Mouse (Mus musculus) heart, postnatal 0 days (tissue): Measurements from ENCODE around the gene Dnajb13. TPM values are rescaled to one million over a fixed set of nuclear protein-coding genes. Genes with fewer than 3 reads are reported as not detected.

Experiments
- ATAC-seq: fragments of 200-750 bp; cut with Nextera tagmentation; 2 replicates; pipeline ENCODE4 v1.8.0; 2017; ENCODE audit warnings: low read depth, moderate number of reproducible peaks, moderate library complexity; ENCODE audit not compliant: insufficient read depth
- DNase-seq: peaks from one replicate; pipeline ENCODE4 v3.0.0-alpha.2; 2016; ENCODE audit warnings: low spot score
- H3K27ac ChIP-seq: fragments of 300-500 bp; sonication (generic); 2 replicates; pipeline ENCODE4 v1.5.1; 2014; ENCODE audit warnings: low read depth, mild to moderate bottlenecking
- H3K27me3 ChIP-seq: fragments of 300-500 bp; sonication (generic); 2 replicates; pipeline ENCODE4 v1.6.1; 2014; ENCODE audit warnings: low read length, mixed read lengths; ENCODE audit not compliant: control insufficient read depth, insufficient read depth
- H3K36me3 ChIP-seq: fragments of 300-500 bp; sonication (generic); replicated peaks from 2 replicates; pipeline ENCODE4 v1.6.1; 2014; ENCODE audit warnings: low read length, mixed read lengths; ENCODE audit not compliant: control insufficient read depth, insufficient read depth
- H3K4me1 ChIP-seq: fragments of 300-500 bp; sonication (generic); 2 replicates; pipeline ENCODE4 v1.6.1; 2014; ENCODE audit warnings: antibody characterized with exemption; ENCODE audit not compliant: control insufficient read depth, insufficient read depth
- H3K4me2 ChIP-seq: fragments of 300-500 bp; sonication (generic); 2 replicates; pipeline ENCODE4 v1.6.1; 2014; ENCODE audit warnings: low read depth, mild to moderate bottlenecking, low read length, moderate library complexity
- H3K4me3 ChIP-seq: fragments of 300-500 bp; sonication (generic); 2 replicates; pipeline ENCODE4 v1.5.1; 2014; ENCODE audit warnings: low read depth, low read length
- H3K9ac ChIP-seq: fragments of 300-500 bp; sonication (generic); replicated peaks from 2 replicates; pipeline ENCODE4 v1.6.1; 2014; ENCODE audit warnings: low read depth, low read length, mixed read lengths
- H3K9me3 ChIP-seq: fragments of 300-500 bp; sonication (generic); replicated peaks from 2 replicates; pipeline ENCODE4 v1.6.1; 2016; ENCODE audit warnings: low read length; ENCODE audit not compliant: control insufficient read depth
- CTCF ChIP-seq: IDR thresholded peaks from 2 replicates; pipeline ENCODE4 v1.5.1; 2016; ENCODE audit warnings: antibody characterized with exemption, control low read depth, low read depth
- EP300 ChIP-seq: IDR thresholded peaks from 2 replicates; pipeline ENCODE4 v1.6.1; 2016; ENCODE audit warnings: antibody characterized with exemption, low read depth
- WGBS: fragments of 180-500 bp; shearing (Covaris S2); extraction: QIAGEN DNeasy Blood & Tissue Kit; methylation state at CpG from one replicate; pipeline ENCODE4 v1.1.7; 2014; 5-methylcytosine and 5-hydroxymethylcytosine counted together
- polyA plus RNA-seq: library from polyadenylated mRNA; unstranded; fragments of >200 nt; fragmentation: Nextera tagmentation; extraction: Ambion mirVana; gene quantifications from 2 replicates; pipeline ENCODE4 v1.2.1, GENCODE M21; 2015
- total RNA-seq: library from RNA; depleted of rRNA; stranded (reverse); fragments of >200 nt; gene quantifications from 2 replicates; pipeline ENCODE4 v1.2.3, GENCODE M21; 2014; ENCODE audit warnings: low replicate concordance

The Dnajb13 gene
- total and polyA plus RNA-seq, 2 experiments from 2014 or later, result 0.07 TPM; not detected in 1

GRCm38 (mm10) chr7:100469502-100469901, 45.3 kb downstream of the Dnajb13 start:
- H3K4me1 ChIP-seq, result peaks cover 35% of the 10 kb centered on the region
- H3K9me3 ChIP-seq, result no peaks in the 10 kb centered on the region
- TF ChIP-seq CTCF, result no peak
- WGBS, result 88% methylated on average over 1 of the region's 1 CpGs
- DNase-seq (no peak), ATAC-seq (no peak)
- H3K27ac ChIP-seq, result no peak overlapping the region
- H3K9ac ChIP-seq, result no peak overlapping the region
- H3K4me2 ChIP-seq, result no peak overlapping the region
- H3K36me3 ChIP-seq, result no peaks in the 10 kb centered on the region
- no peaks in the 10 kb centered on the region for H3K27me3 ChIP-seq
- H3K4me3 ChIP-seq, result no peak overlapping the region

- TF ChIP-seq CTCF (no peak), EP300 (no peak)
- no peak overlapping the region for H3K4me2 ChIP-seq
- WGBS, result 85% methylated on average over 6 of the region's 6 CpGs
- peaks cover 39% of the 10 kb centered on the region for H3K4me1 ChIP-seq
- no peaks in the 10 kb centered on the region for H3K36me3 ChIP-seq
- H3K27ac ChIP-seq, result no peak overlapping the region
- no peaks in the 10 kb centered on the region for H3K9me3 ChIP-seq
- ATAC-seq (no peak), DNase-seq (no peak)
- no peak overlapping the region for H3K4me3 ChIP-seq
- H3K27me3 ChIP-seq, result no peaks in the 10 kb centered on the region
- 0 out of 2 replicates have a peak overlapping the region, but pooled peaks have one; percentile 3 for H3K9ac ChIP-seq
Measured at GRCm38 (mm10) chr7:100468761-100469160, 46.0 kb downstream of the Dnajb13 start.

GRCm38 (mm10) chr7:100466781-100467510, 47.8 kb downstream of the Dnajb13 start:
- H3K4me3 ChIP-seq, result no peak overlapping the region
- no peaks in the 10 kb centered on the region for H3K27me3 ChIP-seq
- ATAC-seq, result no peak
- H3K4me1 ChIP-seq, result peaks cover 32% of the 10 kb centered on the region
- no peak for DNase-seq
- no peak overlapping the region for H3K4me2 ChIP-seq
- TF ChIP-seq CTCF, result no peak
- TF ChIP-seq EP300, result no peak
- H3K9ac ChIP-seq, result no peak overlapping the region
- 82% methylated on average over 11 of the region's 11 CpGs for WGBS
- no peaks in the 10 kb centered on the region for H3K9me3 ChIP-seq
- H3K27ac ChIP-seq, result peak overlapping the region; percentile 93; the same call in 1 of the 2 replicates
- peaks cover 5% of the 10 kb centered on the region; the same call in 1 of the 2 replicates for H3K36me3 ChIP-seq

GRCm38 (mm10) chr7:100465656-100466309, 49.0 kb downstream of the Dnajb13 start:
- Histone ChIP-seq H3K4me2 (peak overlapping the region; percentile 50), H3K9ac (peak overlapping the region; percentile 47), H3K9me3 (no peaks in the 10 kb centered on the region), H3K4me1 (peaks cover 41% of the 10 kb centered on the region), H3K36me3 (peaks cover 5% of the 10 kb centered on the region; the same call in 1 of the 2 replicates), H3K4me3 (no peak overlapping the region), H3K27me3 (no peaks in the 10 kb centered on the region), H3K27ac (peak overlapping the region; percentile 93)
- peak; percentile 94 for ATAC-seq
- 13% methylated on average over 5 of the region's 5 CpGs for WGBS
- DNase-seq, result peak; percentile 88
- TF ChIP-seq CTCF, result no peak
- peak; percentile 95 for TF ChIP-seq EP300

GRCm38 (mm10) chr7:100465248-100465647, 49.5 kb downstream of the Dnajb13 start:
- no peak for DNase-seq
- peak; percentile 42 for ATAC-seq
- Histone ChIP-seq H3K4me3 (no peak overlapping the region), H3K9ac (peak overlapping the region; percentile 47), H3K4me2 (peak overlapping the region; percentile 50), H3K36me3 (peaks cover 6% of the 10 kb centered on the region; the same call in 1 of the 2 replicates), H3K9me3 (no peaks in the 10 kb centered on the region), H3K27ac (peak overlapping the region; percentile 93), H3K27me3 (no peaks in the 10 kb centered on the region), H3K4me1 (peaks cover 41% of the 10 kb centered on the region)
- WGBS, result 30% methylated on average over 4 of the region's 4 CpGs
- TF ChIP-seq EP300 (no peak), CTCF (no peak)
